22 mouse cellular contexts compared by ENCODE assay signal in the genomic region with DNA sequence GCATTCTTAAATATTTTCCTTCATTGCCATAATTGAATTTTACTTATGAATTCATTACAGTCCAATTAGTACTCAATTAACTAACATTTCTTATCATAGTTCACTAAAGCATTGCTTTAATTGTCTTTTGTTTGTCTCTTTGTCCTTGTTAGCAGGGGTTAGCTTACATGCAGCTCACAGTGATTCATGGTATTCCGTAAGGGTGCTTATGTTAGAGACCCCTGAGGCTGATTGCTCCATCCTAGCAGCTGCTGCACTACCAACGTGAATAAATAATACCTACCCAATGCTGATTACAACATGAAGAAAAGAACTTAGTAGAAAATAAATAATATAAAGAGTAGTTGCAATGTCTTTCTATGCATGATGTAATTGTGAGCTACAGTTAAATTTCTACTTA.
"Had no signal": no experiment of that assay in that cellular context is flagged by ENCODE, and none has a peak within 500 bp of the region (broad histone marks: within the 10 kb centered on the region; RNA-seq: fewer than 3 reads in every experiment).

No protein-coding gene starts in this region.

- H3K4me2 ChIP-seq: intestine, embryonic 15.5 days; kidney, embryonic 15.5 days; limb, embryonic 12.5 days; limb, embryonic 15.5 days; liver, embryonic 11.5 days; lung, embryonic 14.5 days; midbrain, embryonic 15.5 days had no signal

- H3K27ac ChIP-seq: intestine, embryonic 15.5 days; kidney, embryonic 15.5 days; left cerebral cortex, adult 2 months; limb, embryonic 12.5 days; limb, embryonic 15.5 days; liver, embryonic 14.5 days; macrophage; midbrain, embryonic 10.5 days; midbrain, embryonic 15.5 days had no signal

- H3K4me3 ChIP-seq: intestine, embryonic 15.5 days; kidney, embryonic 15.5 days; left cerebral cortex, adult 2 months; limb, embryonic 12.5 days; limb, embryonic 15.5 days; megakaryocyte, embryonic 14.5 days; midbrain, embryonic 10.5 days; midbrain, embryonic 15.5 days had no signal

- H3K4me1 ChIP-seq: intestine, embryonic 15.5 days; kidney, embryonic 15.5 days; limb, embryonic 12.5 days; limb, embryonic 15.5 days; megakaryocyte, embryonic 14.5 days; midbrain, embryonic 10.5 days; midbrain, embryonic 15.5 days had no signal

- DNase-seq: kidney, adult 11 months; kidney, adult 8-10 months; kidney, postnatal 10 days; kidney, postnatal 36 days; layer of hippocampus, postnatal 36 days; left cerebral cortex, postnatal 4 days; liver, postnatal 0 days; lung, embryonic 14.5 days; thymus, adult 18-20 months; thymus, postnatal 36 days had no signal

- ATAC-seq: intestine, embryonic 15.5 days; liver, postnatal 0 days; lung, postnatal 0 days; midbrain, embryonic 15.5 days had no signal

- H3K36me3 ChIP-seq: intestine, embryonic 15.5 days; kidney, embryonic 15.5 days; limb, embryonic 12.5 days; limb, embryonic 15.5 days; midbrain, embryonic 10.5 days; midbrain, embryonic 15.5 days had no signal

- H3K9ac ChIP-seq: intestine, embryonic 15.5 days; kidney, embryonic 15.5 days; limb, embryonic 12.5 days; limb, embryonic 15.5 days; liver, embryonic 14.5 days; liver, postnatal 0 days; lung, embryonic 14.5 days; midbrain, embryonic 15.5 days had no signal

- H3K9me3 ChIP-seq: intestine, embryonic 15.5 days; kidney, embryonic 15.5 days; limb, embryonic 12.5 days; limb, embryonic 15.5 days; megakaryocyte, embryonic 14.5 days; midbrain, embryonic 10.5 days; midbrain, embryonic 15.5 days had no signal

- H3K27me3 ChIP-seq: intestine, embryonic 15.5 days; kidney, embryonic 15.5 days; limb, embryonic 12.5 days; limb, embryonic 15.5 days; megakaryocyte, embryonic 14.5 days; midbrain, embryonic 15.5 days had no signal
